Mouse (Mus musculus) heart, postnatal 10 days (tissue): ENCODE data around the gene Casp9. TPM values are rescaled to one million over a fixed set of nuclear protein-coding genes. Genes with fewer than 3 reads are reported as not detected.

Source experiments
- DNase-seq, 2 experiments: peaks; one replicate each; pipeline ENCODE4 v3.0.0; 2021
- intact Hi-C: fragments of 180-260 bp; cut with DNase I; formaldehyde crosslinking; loops from one replicate; pipeline ENCODE4 v1.15.1; 2025
- total RNA-seq, 2 experiments: library from RNA; stranded (reverse); gene quantifications; 2 replicates each; pipeline ENCODE4 v1.2.3; 2021

Gene Casp9
- total RNA-seq, 2 experiments from 2014 or later: 10.5 to 12.4 TPM

GRCm38 (mm10) chr4:141779828-141780227 is 13.6 kb upstream of the Casp9 start:
- no peak for DNase-seq
- intact Hi-C loops: no loop called here

DNA sequence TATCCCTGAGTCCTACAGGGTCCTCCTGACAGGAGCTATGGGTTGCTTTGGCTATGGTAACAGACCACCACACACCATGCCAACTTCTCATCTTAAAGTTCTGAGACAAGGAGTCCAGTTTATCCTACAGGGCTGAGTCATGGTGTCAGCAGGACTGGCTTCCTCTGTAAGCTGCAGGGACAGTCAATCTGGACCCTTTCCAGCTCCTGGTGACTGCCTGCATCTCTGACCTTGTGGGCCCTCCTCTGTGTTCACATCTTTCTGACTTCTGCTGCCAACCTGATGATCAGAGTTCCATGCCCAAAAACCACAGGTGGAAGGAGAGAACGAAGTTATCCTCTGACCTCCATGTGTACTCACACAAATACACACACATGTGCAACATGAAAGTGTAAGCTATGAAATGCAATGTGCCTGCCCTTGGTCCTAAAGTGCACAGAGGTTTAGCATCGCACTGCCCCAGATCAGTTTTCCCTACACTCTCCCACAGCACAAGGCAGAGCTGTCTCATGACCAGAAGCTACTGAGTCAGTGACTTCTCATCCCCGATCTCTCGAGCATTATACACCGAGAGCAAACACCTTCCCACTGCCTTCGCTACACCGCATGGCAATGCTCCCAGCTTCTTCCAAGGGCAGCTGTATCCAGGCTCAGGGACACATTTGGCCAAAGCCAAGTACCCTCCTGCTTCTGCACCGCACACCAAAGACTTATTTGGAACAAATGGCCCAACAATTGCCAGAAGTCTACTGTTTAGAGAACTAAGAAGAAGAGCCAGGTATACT is 12.0 kb upstream of the Casp9 start:
- intact Hi-C loops: no loop called here
- no peak for DNase-seq

DNA sequence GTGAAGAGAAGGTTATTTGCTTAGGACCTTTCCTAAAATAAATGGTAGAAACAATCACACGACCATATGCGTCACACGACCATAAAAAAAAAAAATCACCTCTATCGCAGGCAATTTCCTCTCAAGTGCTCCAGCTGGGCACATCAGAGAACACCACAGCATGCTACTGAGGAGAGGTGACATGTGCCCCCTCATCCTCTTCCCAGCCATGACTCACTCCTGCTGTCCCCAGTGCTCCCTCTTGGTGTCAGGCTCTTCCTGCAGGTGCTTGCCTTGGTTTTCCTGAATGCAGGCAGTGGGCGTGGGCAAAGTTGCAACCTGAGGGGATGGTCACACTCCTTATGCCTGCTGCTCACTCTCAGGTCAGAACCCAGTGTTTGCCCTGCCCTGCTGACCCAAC is 8.6 kb upstream of the Casp9 start:
- intact Hi-C loops: loop anchor here (5.0 kb wide), 1 partner anchor 168 kb away; the partner anchor contains the start of gene Tmem82
- DNase-seq: no peak

GRCm38 (mm10) chr4:141786141-141786540 is 7.3 kb upstream of the Casp9 start:
- no peak for DNase-seq
- intact Hi-C loops: loop anchor here (5.0 kb wide), 1 partner anchor 169 kb away; the partner anchor contains the start of gene Tmem82

DNA sequence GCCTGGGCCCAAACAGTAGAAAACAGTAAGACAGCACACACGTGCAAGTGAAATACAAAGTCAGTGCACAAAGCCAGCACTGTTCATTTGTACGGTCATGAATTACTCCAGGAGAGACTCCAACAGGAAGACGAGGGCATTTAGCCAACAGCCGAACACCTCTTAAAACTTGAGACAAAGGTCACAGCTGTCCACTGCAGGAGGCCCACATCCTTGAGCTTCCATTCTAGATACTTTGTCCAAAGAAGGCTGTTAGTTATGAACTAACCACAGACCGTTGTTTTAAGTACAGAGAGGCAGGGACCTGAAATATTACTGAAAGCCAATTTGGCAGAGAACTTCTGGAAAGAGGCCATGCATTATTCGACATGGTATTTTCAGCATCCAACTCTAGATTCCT is 6.4 kb upstream of the Casp9 start:
- DNase-seq: no peak
- intact Hi-C loops: loop anchor here (5.0 kb wide), 1 partner anchor 170 kb away; the partner anchor contains the start of gene Tmem82

DNA sequence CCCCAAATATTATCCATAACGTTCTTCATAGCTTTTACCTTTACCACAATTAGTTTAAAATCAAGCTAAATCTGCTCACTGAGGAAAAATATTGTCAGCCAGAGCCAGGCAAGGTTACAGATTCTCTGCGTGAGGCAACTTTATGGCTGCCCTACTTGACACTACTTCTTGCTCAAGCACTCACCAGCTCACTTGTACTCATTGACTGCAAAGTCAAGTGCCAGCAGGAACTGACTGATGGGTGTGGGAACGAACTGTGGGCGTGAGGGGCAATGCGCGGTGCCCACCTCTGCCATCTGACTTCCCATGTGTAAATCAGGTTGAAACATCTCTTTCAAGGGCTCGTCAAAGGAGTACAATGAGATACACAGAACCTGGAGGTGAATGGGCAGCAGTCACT is 6.0 kb upstream of the Casp9 start:
- intact Hi-C loops: loop anchor here (5.0 kb wide), 1 partner anchor 170 kb away; the partner anchor contains the start of gene Tmem82
- DNase-seq: no peak

- no peak for DNase-seq
- intact Hi-C loops: loop anchor here (2.0 to 5.0 kb wide), 2 partner anchors 65 to 172 kb away; partner anchors contain the start of gene Tmem82
Observed at GRCm38 (mm10) chr4:141789564-141790218, 3.7 kb upstream of the Casp9 start.

DNA sequence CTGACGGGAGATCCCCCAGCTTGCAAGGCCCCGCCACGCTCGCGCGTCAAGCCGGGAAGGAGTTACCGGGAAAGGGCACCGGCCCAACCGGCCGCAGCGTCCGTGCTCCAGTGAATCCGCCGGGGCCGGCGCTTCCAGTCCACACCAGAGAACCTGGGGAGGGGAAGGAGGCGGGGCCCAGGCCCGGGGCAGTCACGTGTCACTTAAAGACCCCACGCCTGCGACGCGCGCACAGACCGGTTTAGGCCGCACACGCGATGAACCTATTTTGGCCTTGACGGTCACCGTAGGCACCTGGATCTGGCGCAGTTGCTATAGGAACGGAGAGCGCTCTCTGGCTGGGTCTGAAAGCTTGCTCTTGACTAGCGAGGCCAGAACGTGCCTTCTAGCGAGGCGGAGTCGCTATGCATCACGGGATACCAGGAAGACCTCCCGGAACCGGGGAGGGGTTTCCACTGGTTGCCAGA is 2.9 kb upstream of the Casp9 start, which contains the start of gene Dnajc16:
TSS of gene Dnajc16 (minus strand) at position 408 of the 467 bp plus-strand sequence.
- intact Hi-C loops: loop anchor here (2.0 kb wide), 1 partner anchor 66 kb away; no protein-coding TSS in a partner anchor
- DNase-seq: peak; percentile 98

DNA sequence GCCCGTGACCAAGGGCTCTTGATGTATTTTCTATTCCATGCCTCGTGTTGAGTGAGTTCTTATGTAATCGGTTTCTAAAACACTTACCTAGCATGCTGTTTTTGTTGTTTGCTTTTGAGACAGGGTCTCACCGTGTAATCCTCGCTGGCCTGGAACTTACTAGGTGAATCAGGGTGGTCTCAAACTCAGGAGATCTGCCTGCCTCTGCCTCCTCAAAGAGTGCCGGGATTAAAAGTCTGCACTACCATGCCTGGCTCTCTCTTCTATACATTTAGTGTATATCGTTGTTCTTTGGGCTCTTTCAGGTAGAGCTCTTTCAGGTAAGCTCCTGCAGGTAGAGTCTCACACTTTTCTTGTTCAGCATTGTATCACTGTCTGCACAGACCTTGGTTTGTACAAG is 1.9 kb upstream of the Casp9 start:
- no peak for DNase-seq
- intact Hi-C loops: loop anchor here (2.0 kb wide), 1 partner anchor 67 kb away; no protein-coding TSS in a partner anchor

DNA sequence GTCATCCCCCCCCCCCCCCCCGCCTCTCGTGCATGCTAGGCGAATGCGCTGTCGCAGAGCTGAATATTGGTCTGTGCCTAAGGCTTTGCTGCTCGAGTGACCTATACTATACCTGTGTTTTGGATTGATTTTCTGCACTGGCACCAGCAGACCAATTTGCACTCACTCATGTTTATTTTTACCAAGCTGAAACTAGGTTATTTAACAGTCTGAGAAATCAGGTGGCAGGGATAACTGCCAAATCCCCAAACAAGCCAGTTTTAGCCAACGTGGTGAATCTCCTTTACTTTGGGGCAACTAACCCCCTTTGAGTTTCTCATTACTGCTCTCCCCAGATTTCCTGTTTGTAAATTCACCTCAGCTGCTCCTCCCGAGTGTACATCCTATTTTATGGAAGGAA is 1.5 kb upstream of the Casp9 start:
- DNase-seq: no peak
- intact Hi-C loops: loop anchor here (2.0 kb wide), 1 partner anchor 67 kb away; no protein-coding TSS in a partner anchor

GRCm38 (mm10) chr4:141792554-141793281 is 694 bp upstream of the Casp9 start:
- no peak for DNase-seq
- intact Hi-C loops: no loop called here

- no peak for DNase-seq
- intact Hi-C loops: no loop called here
Observed at GRCm38 (mm10) chr4:141794152-141794535, 732 bp downstream of the Casp9 start.

DNA sequence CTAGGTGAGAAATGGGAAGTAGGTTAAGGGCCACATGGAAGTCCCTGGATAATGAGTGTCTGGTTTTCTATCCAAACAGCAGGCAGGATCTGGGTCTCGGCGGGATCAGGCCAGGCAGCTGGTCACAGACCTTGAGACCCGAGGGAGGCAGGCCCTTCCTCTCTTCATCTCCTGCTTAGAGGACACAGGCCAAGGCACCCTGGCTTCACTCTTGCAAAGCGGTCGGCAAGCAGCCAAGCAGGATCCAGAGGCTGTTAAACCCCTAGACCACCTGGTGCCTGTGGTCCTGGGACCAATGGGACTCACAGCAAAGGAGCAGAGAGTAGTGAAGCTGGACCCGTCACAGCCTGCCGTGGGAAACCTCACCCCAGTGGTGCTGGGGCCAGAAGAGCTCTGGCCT is 2.9 kb downstream of the Casp9 start:
- peak in 1 of 2 experiments; percentile 17 for DNase-seq
- intact Hi-C loops: no loop called here

DNA sequence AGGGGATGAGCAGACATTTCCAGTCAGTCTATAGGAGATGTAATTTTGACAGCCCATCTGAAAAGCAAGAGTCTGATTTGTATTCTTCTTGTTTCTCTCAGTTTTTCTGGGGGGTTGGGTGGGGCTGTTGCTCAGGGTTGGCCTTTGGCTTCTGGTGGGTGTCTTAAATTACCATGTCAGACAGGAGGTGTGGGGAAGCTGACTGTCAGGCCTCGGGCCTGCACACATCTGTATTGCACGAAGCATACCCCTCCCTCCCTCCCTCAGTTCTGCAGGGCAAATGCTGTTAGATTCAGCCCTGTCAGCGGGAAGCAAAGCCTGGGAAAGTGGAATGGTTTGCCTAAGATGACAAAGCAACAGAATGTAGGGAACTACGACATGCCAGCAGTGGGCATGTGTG is 3.5 kb downstream of the Casp9 start:
- no peak for DNase-seq
- intact Hi-C loops: no loop called here

DNA sequence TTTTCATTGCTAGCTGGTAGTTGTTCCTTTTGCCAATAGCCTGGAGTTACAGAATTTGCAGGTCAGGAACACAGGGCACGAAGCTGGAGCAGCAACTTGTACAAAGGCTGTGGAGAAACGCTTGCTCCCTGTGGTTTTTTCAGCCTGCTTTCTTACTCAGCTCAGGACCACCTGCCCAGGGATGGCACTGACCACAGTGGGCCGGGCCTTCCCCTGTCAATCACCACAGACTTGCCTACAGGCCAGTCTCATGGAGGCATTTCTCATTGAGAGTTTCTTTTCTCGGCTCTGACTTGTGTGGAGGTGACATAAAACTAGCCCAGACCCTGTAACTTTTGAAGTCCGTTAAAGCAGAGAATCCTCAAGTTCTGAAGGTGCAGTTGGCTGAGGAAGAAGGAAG is 4.1 kb downstream of the Casp9 start:
- intact Hi-C loops: no loop called here
- no peak for DNase-seq

DNA sequence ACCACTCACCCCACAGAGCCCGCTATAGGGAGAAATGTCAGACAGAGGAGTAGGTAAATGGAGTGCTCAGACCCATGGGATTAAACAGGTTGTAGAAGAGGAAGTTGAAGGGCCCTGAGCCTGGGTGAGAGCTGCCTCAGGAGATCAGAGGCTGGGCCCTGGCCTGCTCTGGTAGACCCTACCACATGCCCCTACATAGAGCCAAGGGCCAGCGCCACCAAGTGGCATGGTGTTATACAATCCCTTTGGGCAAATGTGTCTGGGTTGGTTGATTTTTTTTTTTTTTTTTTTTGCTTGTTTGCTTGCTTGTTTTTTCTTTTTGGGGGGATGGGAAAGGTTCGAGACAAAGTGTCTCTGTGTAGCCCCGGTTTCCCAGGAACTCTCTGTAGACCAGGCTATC is 10.7 kb downstream of the Casp9 start:
- DNase-seq: no peak
- intact Hi-C loops: no loop called here

DNA sequence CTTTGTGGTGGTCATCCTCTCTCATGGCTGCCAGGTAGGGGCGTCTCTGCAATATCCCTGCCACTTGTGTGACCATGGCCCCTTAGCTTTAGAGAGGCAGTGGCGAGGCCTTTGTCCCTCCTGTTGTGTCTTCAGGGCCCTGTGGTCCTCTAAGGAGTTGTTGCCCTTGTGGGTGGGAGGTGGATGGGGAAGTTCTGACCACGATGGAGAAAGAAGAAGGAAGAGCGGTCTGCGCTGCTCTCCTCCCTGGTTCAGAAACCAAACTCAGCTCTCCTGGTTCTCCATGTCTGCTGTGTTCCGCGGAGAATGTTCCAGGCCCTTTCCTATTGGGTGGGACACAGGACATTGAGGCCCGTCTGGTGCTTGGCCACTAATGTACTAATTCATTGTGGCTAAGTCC is 12.5 kb downstream of the Casp9 start:
- intact Hi-C loops: no loop called here
- no peak for DNase-seq

GRCm38 (mm10) chr4:141809850-141810464 is 16.5 kb downstream of the Casp9 start:
- intact Hi-C loops: loop anchor here (2.0 kb wide), 1 partner anchor 43 kb away; no protein-coding TSS in a partner anchor
- DNase-seq: peak; percentile 34 to 45

DNA sequence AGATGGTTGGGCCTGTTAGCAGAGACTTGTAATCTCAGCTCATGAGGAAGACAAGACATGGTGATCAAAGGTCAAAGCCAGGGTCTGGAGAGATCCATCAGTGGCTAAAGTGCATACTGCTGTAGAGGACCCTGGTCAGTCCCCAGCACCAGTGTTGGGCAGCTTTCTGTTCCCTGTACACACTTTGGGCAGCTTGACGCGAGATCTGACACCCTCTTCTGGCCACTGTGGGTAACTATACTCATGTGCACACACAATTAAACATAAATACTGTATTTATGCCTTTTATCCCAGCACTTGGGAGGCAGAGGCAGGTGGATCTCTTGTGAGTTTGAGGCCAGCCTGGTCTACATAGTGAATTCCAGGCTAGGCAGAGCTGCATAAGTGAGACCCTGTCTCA is 17.6 kb downstream of the Casp9 start:
- DNase-seq: no peak
- intact Hi-C loops: loop anchor here (2.0 kb wide), 1 partner anchor 42 kb away; no protein-coding TSS in a partner anchor

DNA sequence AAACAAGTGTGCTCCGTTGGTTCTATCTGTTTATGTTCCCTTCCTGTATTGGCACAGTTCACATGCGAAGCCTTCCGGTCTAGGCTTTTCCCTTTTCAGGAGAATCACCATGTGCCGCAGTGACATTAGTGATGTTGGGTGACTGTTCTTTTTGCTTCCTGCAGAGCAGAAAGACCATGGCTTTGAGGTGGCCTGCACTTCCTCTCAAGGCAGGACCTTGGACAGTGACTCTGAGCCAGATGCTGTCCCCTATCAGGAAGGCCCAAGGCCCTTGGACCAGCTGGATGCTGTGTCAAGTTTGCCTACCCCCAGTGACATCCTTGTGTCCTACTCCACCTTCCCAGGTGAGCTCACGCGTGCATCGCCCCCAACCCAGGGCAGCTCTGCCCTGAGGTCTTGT is 18.0 kb downstream of the Casp9 start:
- no peak for DNase-seq
- intact Hi-C loops: loop anchor here (2.0 kb wide), 1 partner anchor 41 kb away; no protein-coding TSS in a partner anchor
